ENCODE assay signal across 8 mouse cellular contexts in the genomic region with DNA sequence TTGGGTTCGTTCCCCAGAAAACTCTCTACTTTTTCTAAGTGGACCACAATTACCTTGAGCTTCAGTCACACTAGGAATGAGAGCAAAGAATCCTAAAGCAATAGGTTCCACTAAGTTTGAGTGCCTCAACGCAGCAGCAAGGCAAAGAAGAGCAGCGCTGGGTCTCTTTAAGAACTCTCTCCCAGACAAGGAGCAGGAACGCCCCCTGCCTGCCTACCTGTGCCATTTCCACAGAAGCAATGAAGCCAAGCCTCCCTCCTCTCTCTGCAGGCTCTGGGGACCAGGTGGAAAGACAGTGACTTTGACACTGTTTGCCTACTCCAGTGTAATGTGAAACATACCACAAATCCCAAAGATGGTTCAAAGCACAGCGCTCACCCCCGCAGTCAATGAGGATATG. TPM values are rescaled to one million over a fixed set of nuclear protein-coding genes. Genes with fewer than 3 reads are reported as not detected.
DNase-seq lines count a peak whose midpoint lies in the region; ATAC-seq and TF ChIP-seq lines count a peak whose summit lies in the region.

No protein-coding gene starts in this region.

- WGBS in kidney, postnatal 0 days, result 30% methylated on average over 6 of the region's 6 CpGs

- no peak for ATAC-seq in kidney, postnatal 0 days (replicated peaks; ENCODE audit: low FRiP score, low read depth)
- no peak for ATAC-seq in megakaryocyte-erythroid progenitor cell, adult 5-6 weeks (replicated peaks; ENCODE audit: low FRiP score, low TSS enrichment, poor library complexity, severe bottlenecking)

- peak; percentile 76 for TF ChIP-seq CTCF in kidney, postnatal 0 days (IDR thresholded peaks at IDR 0.05; ENCODE audit: low read depth)

- peak; percentile 9 for DNase-seq in adrenal gland, adult 2 months
- DNase-seq in adrenal gland, postnatal 4 days (ENCODE audit: low spot score in 2 of 2), result no peak
- peak; percentile 80 for DNase-seq in kidney, postnatal 0 days (ENCODE audit: low spot score)
- no peak for DNase-seq in kidney, adult 11 months
- DNase-seq in adrenal gland, postnatal 10 days, result peak; percentile 37
- peak; percentile 31 to 40 for DNase-seq in gastrocnemius, postnatal 4 days (ENCODE audit: low spot score in 2 of 2)
- peak; percentile 31 for DNase-seq in right cerebral cortex, postnatal 14 days

- no peaks in the 10 kb centered on the region for H3K4me1 ChIP-seq in kidney, postnatal 0 days (replicated peaks; ENCODE audit: insufficient read depth, low read length)

- H3K4me3 ChIP-seq in kidney, postnatal 0 days (replicated peaks; ENCODE audit: low read depth, low read length), result no peak overlapping the region

- H3K27ac ChIP-seq in kidney, postnatal 0 days, result no peak overlapping the region

- H3K4me2 ChIP-seq in kidney, postnatal 0 days (ENCODE audit: low read length), result no peak overlapping the region

- H3K9me3 ChIP-seq in kidney, postnatal 0 days (replicated peaks; ENCODE audit: low read length), result no peaks in the 10 kb centered on the region

- no peaks in the 10 kb centered on the region for H3K27me3 ChIP-seq in kidney, postnatal 0 days (ENCODE audit: insufficient read depth, low read length)

- H3K36me3 ChIP-seq in kidney, postnatal 0 days (ENCODE audit: insufficient read depth, low read length), result no peaks in the 10 kb centered on the region

- no peak overlapping the region for H3K9ac ChIP-seq in kidney, postnatal 0 days (ENCODE audit: low read depth, low read length)

RNA-seq across cellular contexts. Expression of a gene that starts 42.2 kb away (rescaled TPM):
- total RNA-seq in adrenal gland, adult 2 months (2021), result under 1 TPM; 0.20 to 0.73 TPM
- polyA plus RNA-seq in adrenal gland, adult 2 months (2012; rRNA removed), result 0.26 TPM in 1 of 2 replicates, not detected in the other
- total RNA-seq in adrenal gland, postnatal 4 days (2021), result under 1 TPM; 0.39 to 0.73 TPM
- 0.56 and 0.72 TPM in 2 replicates for polyA plus RNA-seq in kidney, postnatal 0 days (2015; fragmentation: Nextera tagmentation; extraction: Ambion mirVana)
- under 1 TPM; 0.51 to 0.67 TPM for total RNA-seq in adrenal gland, postnatal 10 days (2021)
- total RNA-seq in gastrocnemius, postnatal 4 days (2021), result under 1 TPM; 0.34 to 0.37 TPM
- total RNA-seq in megakaryocyte-erythroid progenitor cell, adult 5-6 weeks (2014; fragmentation: Nextera tagmentation), result not detected in 2 replicates
- not detected in 2 replicates for total RNA-seq in megakaryocyte-erythroid progenitor cell, adult 5-6 weeks (2017)

Comparison
In these comparisons a context has a peak if more than half of its experiments do, and no peak if none do; other contexts are left out.
1. DNase-seq: peak in adrenal gland, adult 2 months (single experiment), kidney, postnatal 0 days (single experiment), adrenal gland, postnatal 10 days (single experiment), gastrocnemius, postnatal 4 days (2 of 2) and right cerebral cortex, postnatal 14 days (single experiment); none in adrenal gland, postnatal 4 days (0 of 2) and kidney, adult 11 months (single experiment).